Mouse (Mus musculus) neural tube, embryonic 11.5 days (tissue): Measurements from ENCODE around the gene Lin7b. TPM values are rescaled to one million over a fixed set of nuclear protein-coding genes. Genes with fewer than 3 reads are reported as not detected.
"Not testable (repeated sequence)": the region's sequence is repeated elsewhere in the genome, so short reads cannot be mapped to it uniquely, and the experiment has no call there.

ENCODE experiments used
- ATAC-seq: fragments of 200-750 bp; cut with Nextera tagmentation; 2 replicates; pipeline ENCODE4 v1.8.0; 2017; ENCODE audit warnings: moderate number of reproducible peaks, mild to moderate bottlenecking, moderate TSS enrichment, moderate library complexity; ENCODE audit not compliant: insufficient read depth, low FRiP score, low TSS enrichment
- DNase-seq: peaks from one replicate; pipeline ENCODE4 v3.0.0-alpha.2; 2015; ENCODE audit warnings: low spot score
- H3K27ac ChIP-seq: fragments of 300-500 bp; sonication (generic); 2 replicates; pipeline ENCODE4 v1.5.1; 2014; ENCODE audit warnings: low read depth, mild to moderate bottlenecking, low read length
- H3K27me3 ChIP-seq: fragments of 300-500 bp; sonication (generic); 2 replicates; pipeline ENCODE4 v1.6.1; 2014; ENCODE audit warnings: mild to moderate bottlenecking, low read length, mixed read lengths; ENCODE audit not compliant: control insufficient read depth, insufficient read depth
- H3K36me3 ChIP-seq: fragments of 300-500 bp; sonication (generic); 2 replicates; pipeline ENCODE4 v1.6.1; 2014; ENCODE audit warnings: mild to moderate bottlenecking, low read length, moderate library complexity, mixed read lengths; ENCODE audit not compliant: control insufficient read depth, insufficient read depth
- H3K4me1 ChIP-seq: fragments of 300-500 bp; sonication (generic); 2 replicates; pipeline ENCODE4 v1.6.1; 2014; ENCODE audit warnings: low read length, mixed read lengths; ENCODE audit not compliant: control insufficient read depth, insufficient read depth
- H3K4me2 ChIP-seq: fragments of 300-500 bp; sonication (generic); 2 replicates; pipeline ENCODE4 v1.6.1; 2014; ENCODE audit warnings: low read depth, mild to moderate bottlenecking, moderate library complexity
- H3K4me3 ChIP-seq: fragments of 300-500 bp; sonication (generic); 2 replicates; pipeline ENCODE4 v1.5.1; 2014; ENCODE audit warnings: low read depth, low read length
- H3K9ac ChIP-seq: fragments of 300-500 bp; sonication (generic); 2 replicates; pipeline ENCODE4 v1.6.1; 2014; ENCODE audit warnings: mild to moderate bottlenecking, low read length
- H3K9me3 ChIP-seq: fragments of 300-500 bp; sonication (generic); 2 replicates; pipeline ENCODE4 v1.6.1; 2016; ENCODE audit warnings: low read length; ENCODE audit not compliant: control insufficient read depth
- WGBS: fragments of 180-500 bp; shearing (Covaris S2); extraction: QIAGEN DNeasy Blood & Tissue Kit; methylation state at CpG from one replicate; pipeline ENCODE4 v1.1.7; 2014; 5-methylcytosine and 5-hydroxymethylcytosine counted together
- polyA plus RNA-seq: library from polyadenylated mRNA; unstranded; fragments of >200 nt; fragmentation: Nextera tagmentation; extraction: Ambion mirVana; gene quantifications from 2 replicates; pipeline ENCODE4 v1.2.1, GENCODE M21; 2014

Lin7b gene
- polyA plus RNA-seq, 1 experiment from 2014 or later, result 3.4 TPM

DNA sequence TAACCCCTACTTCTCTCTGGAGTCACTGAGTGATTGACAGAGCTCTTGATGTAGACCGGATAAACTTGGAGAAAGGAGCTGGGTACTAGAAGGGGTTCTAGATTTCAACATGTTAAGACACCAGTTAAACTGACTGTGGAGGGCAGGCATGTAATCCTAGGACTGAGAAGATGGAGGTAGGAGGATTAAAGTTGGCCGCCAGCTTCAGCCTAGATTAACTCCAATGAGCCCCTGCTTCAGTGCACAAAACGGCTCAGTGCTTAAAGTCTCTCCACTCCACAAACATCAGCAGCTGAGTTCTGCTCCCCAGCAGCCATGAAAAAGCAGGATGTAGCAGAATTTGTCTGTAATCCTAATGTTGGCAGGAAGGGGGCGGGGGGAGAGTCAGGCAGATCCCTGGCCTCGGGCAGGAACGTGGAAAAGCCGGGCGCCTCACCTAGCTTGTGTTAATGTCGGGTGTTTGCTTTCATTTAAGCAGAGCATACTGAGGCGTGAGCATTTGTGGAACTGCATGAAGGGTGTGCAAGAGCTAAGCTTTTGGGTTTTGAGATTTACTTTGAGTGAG, 31.2 kb upstream of the Lin7b start:
- Histone ChIP-seq H3K27ac (no peak overlapping the region), H3K36me3 (no peaks in the 10 kb centered on the region), H3K4me1 (no peaks in the 10 kb centered on the region), H3K9me3 (no peaks in the 10 kb centered on the region), H3K4me3 (no peak overlapping the region), H3K4me2 (no peak overlapping the region), H3K9ac (no peak overlapping the region), H3K27me3 (peaks cover 16% of the 10 kb centered on the region)
- 78% methylated on average over 10 of the region's 10 CpGs for WGBS
- ATAC-seq (no peak), DNase-seq (no peak)

DNA sequence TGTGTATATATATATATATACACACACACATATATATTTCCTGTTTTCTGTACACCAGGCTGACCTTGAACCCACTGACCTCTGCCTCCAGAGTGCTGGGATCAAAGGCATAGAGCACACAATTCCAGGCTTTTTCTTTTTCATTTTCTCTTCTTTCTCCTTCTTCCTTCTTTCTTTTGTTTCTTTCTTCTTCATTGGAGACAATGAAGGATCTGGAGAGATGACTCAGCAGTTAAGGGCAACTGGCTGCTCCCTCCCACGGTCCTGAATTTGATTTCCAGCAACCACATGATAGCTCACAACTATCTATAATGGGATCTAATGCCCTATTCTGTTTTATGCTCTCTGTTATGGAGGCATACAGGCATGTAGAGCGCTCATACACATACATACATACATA, 26.4 kb upstream of the Lin7b start:
- Histone ChIP-seq H3K9me3 (no peaks in the 10 kb centered on the region), H3K4me3 (no peak overlapping the region), H3K4me2 (no peak overlapping the region), H3K36me3 (no peaks in the 10 kb centered on the region), H3K4me1 (peaks cover 13% of the 10 kb centered on the region), H3K9ac (no peak overlapping the region), H3K27ac (no peak overlapping the region), H3K27me3 (no peaks in the 10 kb centered on the region)
- no peak for DNase-seq
- no peak for ATAC-seq
- WGBS, result 71% methylated on average over 2 of the region's 2 CpGs

- DNase-seq, H3K9me3 ChIP-seq, H3K27me3 ChIP-seq, H3K27ac ChIP-seq, H3K36me3 ChIP-seq: not testable (repeated sequence)
- peaks cover 13% of the 10 kb centered on the region for H3K4me1 ChIP-seq
- H3K9ac ChIP-seq, result peak overlapping the region; percentile 41
- H3K4me3 ChIP-seq, result peak overlapping the region; percentile 59
- peak; percentile 43; the same call in 1 of the 2 replicates for ATAC-seq
- WGBS, result 8% methylated on average over 3 of the region's 3 CpGs
- peak overlapping the region; percentile 48; the same call in 1 of the 2 replicates for H3K4me2 ChIP-seq
Measured at GRCm38 (mm10) chr7:45396337-45396775, 26.0 kb upstream of the Lin7b start.

GRCm38 (mm10) chr7:45395578-45396336, 25.4 kb upstream of the Lin7b start, which contains the start of gene Snrnp70:
Gene Snrnp70 (minus strand): TSS chr7:45395742.
- Histone ChIP-seq H3K9ac (peak within 1 kb of the TSS; percentile 75), H3K27ac (peak within 1 kb of the TSS; percentile 94), H3K36me3 (0 out of 2 replicates have a peak, but pooled peaks cover 3% of the 10 kb centered on the region), H3K9me3 (no peaks in the 10 kb centered on the region), H3K4me2 (peak within 1 kb of the TSS; percentile 91), H3K4me1 (peaks cover 13% of the 10 kb centered on the region), H3K27me3 (no peaks in the 10 kb centered on the region), H3K4me3 (peak within 1 kb of the TSS; percentile 59)
- DNase-seq, result peak; percentile 100
- peak; percentile 95 for ATAC-seq
- WGBS, result under 1% methylated on average over 60 of the region's 60 CpGs

- no peaks in the 10 kb centered on the region for H3K9me3 ChIP-seq
- peak overlapping the region; percentile 91 for H3K4me2 ChIP-seq
- WGBS, result under 1% methylated on average over 19 of the region's 20 CpGs
- H3K36me3 ChIP-seq, result 0 out of 2 replicates have a peak, but pooled peaks cover 5% of the 10 kb centered on the region
- H3K27ac ChIP-seq, result peak overlapping the region; percentile 94
- ATAC-seq (peak; percentile 69), DNase-seq (peak; percentile 84)
- no peaks in the 10 kb centered on the region for H3K27me3 ChIP-seq
- peak overlapping the region; percentile 59 for H3K4me3 ChIP-seq
- peak overlapping the region; percentile 75 for H3K9ac ChIP-seq
- peaks cover 13% of the 10 kb centered on the region for H3K4me1 ChIP-seq
Measured at GRCm38 (mm10) chr7:45395129-45395541, 24.8 kb upstream of the Lin7b start.

DNA sequence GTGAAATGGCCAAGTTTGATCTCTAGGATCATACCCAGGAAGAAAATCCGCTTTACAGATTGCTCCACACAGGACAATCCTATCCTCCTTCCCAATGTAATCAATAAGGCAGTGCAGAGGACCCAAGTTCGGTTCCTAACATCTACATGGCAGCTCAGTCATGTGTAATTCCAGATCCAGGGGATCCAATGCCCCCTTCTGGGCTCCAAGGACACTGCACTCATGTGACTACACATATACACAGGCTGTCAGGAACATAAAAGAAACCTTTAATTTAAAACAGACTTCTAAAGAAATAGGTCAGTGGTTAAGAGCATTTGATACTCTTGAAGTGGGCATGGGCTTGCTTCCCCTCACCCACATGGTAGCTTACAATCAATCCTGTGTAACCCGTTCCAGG, 15.7 kb upstream of the Lin7b start:
- H3K36me3 ChIP-seq, result peaks cover 65% of the 10 kb centered on the region
- no peak overlapping the region for H3K4me3 ChIP-seq
- ATAC-seq, result no peak
- no peak overlapping the region for H3K9ac ChIP-seq
- WGBS, result 96% methylated on average over 3 of the region's 3 CpGs
- H3K4me2 ChIP-seq, result no peak overlapping the region
- no peaks in the 10 kb centered on the region for H3K9me3 ChIP-seq
- H3K4me1 ChIP-seq, result no peaks in the 10 kb centered on the region
- no peaks in the 10 kb centered on the region for H3K27me3 ChIP-seq
- no peak for DNase-seq
- H3K27ac ChIP-seq, result no peak overlapping the region

DNA sequence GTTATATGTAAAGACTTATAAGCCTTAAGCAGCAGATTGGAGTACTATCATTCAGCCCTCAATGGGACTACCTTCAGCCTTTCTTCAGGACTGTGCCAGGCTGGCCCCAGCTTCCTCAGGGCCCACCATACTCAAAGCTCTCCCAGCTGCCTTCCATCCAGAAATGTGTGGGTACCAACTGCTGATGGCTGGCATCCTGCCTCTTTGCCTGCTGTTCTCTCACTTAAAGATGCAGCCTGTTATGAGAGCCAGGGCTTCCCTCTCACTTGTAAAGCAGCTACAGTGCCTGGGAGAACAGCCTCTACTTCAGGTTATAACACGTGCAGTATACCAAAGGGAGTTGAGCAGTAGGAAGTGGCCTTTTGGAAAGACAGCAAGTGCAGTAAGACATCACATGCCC, 5.7 kb upstream of the Lin7b start:
- 0 out of 2 replicates have a peak, but pooled peaks cover 2% of the 10 kb centered on the region for H3K4me1 ChIP-seq
- H3K9me3 ChIP-seq, result no peaks in the 10 kb centered on the region
- peaks cover 48% of the 10 kb centered on the region for H3K36me3 ChIP-seq
- H3K9ac ChIP-seq, result no peak overlapping the region
- no peak overlapping the region for H3K4me3 ChIP-seq
- no peak for ATAC-seq
- no peak overlapping the region for H3K27ac ChIP-seq
- DNase-seq, result no peak
- no peaks in the 10 kb centered on the region for H3K27me3 ChIP-seq
- no peak overlapping the region for H3K4me2 ChIP-seq
- WGBS, result 94% methylated on average over 1 of the region's 1 CpGs

GRCm38 (mm10) chr7:45374620-45375019, 4.2 kb upstream of the Lin7b start:
- H3K9ac ChIP-seq, result no peak overlapping the region
- ATAC-seq (no peak), DNase-seq (no peak)
- no peak overlapping the region for H3K4me2 ChIP-seq
- H3K4me3 ChIP-seq, result no peak overlapping the region
- WGBS, result 96% methylated on average over 8 of the region's 8 CpGs
- no peak overlapping the region for H3K27ac ChIP-seq
- H3K36me3 ChIP-seq, result peaks cover 36% of the 10 kb centered on the region
- peaks cover 11% of the 10 kb centered on the region for H3K4me1 ChIP-seq
- no peaks in the 10 kb centered on the region for H3K9me3 ChIP-seq
- peaks cover 6% of the 10 kb centered on the region; the same call in 1 of the 2 replicates for H3K27me3 ChIP-seq
